Mouse (Mus musculus): ENCODE results near the gene Psmd5.
"Not testable (repeated sequence)": the region's sequence is repeated elsewhere in the genome, so short reads cannot be mapped to it uniquely, and the experiment has no call there.

The Psmd5 gene

DNA sequence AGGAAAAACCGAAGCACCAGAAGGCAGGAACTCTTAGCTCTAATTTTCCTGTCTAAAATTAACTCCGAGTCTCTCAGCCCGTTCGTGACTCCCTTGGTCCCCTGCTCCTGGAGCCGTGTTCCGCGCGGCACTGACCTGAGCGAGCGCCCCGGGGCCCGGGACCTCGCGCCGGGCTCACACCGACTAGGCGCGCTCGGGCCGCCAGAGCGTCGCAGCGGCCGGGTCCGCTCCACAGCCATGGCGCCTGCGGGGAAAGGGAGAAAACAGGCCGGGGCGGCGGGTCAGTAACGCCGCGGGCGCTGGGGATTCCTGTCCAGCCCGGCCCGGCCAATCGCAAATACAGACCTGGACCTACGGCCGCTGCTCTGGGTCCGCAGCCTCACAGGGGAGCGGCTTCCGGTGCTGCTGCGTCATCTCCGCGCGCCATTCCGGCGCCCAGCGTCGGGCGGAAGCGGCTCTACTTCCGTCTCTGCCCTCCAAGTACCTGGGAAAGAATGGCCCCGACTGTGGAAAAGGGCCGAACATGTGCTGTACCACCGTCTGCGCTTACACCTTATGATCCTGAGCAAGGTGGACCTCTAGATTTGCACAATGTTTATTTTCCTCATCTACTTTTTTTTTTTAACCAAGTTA, 48.8 kb downstream of the Psmd5 start, which contains the start of gene Fbxw2:
TSS of gene Fbxw2 (minus strand) at position 485 of the 633 bp plus-strand sequence.
- DNase-seq, result peak; percentile 91 to 95

GRCm38 (mm10) chr2:34818492-34818891, 56.3 kb downstream of the Psmd5 start:
- no peak for DNase-seq

GRCm38 (mm10) chr2:34815893-34816292, 58.9 kb downstream of the Psmd5 start:
- not testable (repeated sequence) for DNase-seq

- no peak for DNase-seq
Observed at GRCm38 (mm10) chr2:34812706-34813105, 62.1 kb downstream of the Psmd5 start.

GRCm38 (mm10) chr2:34810775-34811174, 64.0 kb downstream of the Psmd5 start:
- no peak for DNase-seq

DNA sequence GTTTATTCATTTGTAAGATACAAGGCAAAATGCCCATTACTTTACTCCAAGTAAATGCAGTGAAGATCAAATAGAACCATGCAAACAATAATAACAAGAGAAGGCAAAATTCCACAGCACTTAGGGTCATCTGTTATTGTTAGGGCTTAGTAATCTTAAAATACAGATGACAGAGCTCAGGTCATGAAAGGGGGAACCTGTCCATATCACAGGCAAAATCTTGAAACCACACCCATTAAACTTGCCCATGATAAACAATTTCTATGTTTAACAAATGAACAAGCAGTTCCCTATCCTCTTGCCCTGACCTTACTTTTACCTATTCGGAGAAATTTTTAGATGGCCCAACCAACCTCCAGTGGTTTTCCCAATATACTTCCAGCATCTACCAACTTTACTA, 65.2 kb downstream of the Psmd5 start:
- DNase-seq, result no peak

- DNase-seq, result no peak
Observed at GRCm38 (mm10) chr2:34808057-34808456, 66.7 kb downstream of the Psmd5 start.

- no peak for DNase-seq
Observed at GRCm38 (mm10) chr2:34805364-34805950, 69.3 kb downstream of the Psmd5 start.

DNA sequence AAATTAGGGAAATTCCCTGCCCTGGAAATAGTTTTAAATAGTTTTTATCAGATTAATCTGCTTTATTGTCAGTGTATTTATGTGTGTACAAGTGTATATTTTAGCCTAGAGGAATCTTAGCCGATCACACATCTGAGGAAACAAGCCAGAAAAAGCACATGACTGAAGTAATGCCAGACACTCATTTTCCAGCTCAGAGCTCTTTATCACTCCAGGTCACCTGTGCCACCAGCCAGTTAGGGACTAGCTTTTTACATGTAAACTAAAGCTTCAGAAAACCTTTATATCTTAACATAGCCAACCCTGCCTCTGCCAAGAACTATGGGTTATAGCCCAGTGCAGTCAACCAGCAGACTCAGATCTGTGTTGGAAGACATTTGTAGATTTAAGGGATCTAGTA, 70.0 kb downstream of the Psmd5 start:
- DNase-seq, result no peak

- DNase-seq, result no peak
Observed at GRCm38 (mm10) chr2:34804172-34804571, 70.6 kb downstream of the Psmd5 start.

GRCm38 (mm10) chr2:34803746-34804145, 71.0 kb downstream of the Psmd5 start:
- DNase-seq, result no peak

DNA sequence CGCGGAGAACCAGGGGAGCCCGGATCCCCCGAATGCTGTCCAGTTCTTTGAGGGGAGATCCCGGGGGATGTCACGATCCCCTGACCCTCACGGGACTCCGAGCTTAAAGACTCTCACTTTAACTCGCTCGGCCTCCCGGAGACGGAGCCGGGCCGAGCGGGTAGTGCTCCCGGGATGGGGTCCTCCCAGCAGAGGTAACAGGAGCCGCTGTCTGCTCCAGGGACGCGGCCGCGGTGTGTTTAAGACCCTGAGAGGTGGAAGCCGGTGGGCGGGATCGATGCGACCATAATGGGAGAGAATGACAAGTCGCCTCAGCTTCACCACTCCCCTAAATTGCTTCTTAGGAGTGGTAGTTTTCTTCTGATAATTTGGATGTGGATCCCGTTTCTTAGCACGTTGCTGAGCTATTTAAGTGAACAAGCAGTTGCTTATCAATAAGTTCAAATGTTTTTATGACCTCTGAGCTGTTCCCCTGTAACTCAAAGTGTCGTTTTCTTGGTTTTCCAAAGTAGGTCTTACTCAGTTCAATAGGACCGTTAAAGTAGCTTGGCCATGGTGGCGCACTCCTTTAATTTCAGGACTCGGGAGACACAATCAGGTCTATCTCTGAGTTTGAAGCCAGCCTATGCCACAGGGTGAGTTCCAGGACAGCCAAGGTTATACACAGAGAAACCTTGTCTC, 72.1 kb downstream of the Psmd5 start:
- DNase-seq, result not testable (repeated sequence)

DNA sequence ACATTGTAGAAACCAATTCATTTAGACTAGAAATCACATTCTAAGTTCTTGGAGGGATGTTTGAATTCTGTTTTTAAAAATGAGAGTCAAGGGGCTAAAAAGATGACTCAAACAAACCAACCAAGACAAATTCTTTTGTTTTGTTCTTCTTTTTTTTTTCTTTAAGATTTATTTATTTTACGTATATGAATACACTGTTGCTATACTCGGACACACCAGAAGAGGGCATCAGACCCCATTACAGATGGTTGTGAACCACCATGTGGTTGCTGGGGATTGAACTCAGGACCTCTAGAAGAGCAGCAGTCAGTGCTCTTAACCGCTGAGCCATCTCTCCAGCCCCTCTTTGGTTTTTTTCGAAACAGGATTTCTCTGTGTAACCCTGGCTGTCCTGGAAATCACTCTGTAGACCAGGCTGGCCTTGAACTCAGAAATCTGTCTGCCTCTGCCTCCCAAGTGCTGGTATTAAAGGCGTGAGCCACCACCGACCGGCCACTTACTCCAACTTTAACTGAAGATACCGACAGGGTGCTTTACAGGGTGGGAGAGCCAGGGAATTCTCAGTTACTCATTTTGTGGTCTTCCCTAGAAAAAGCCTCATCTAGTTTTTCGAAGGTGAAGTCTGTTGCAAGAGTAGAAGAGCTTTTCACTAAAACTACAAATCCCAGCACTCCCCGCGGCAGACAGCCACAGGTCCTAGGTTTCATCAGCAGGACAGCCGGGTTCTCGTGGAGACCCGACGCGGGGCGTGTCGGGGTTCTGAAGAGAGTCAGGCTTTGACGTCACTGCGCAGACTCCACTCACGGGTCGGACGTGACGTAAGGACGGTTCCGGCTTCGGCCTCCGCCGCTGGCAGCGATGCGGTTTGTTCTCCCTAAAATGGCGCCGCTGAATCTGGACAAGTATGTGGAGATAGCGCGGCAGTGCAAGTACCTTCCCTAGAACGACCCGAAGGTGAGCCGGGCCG, 73.0 kb downstream of the Psmd5 start:
- peak; percentile 96 to 99 for DNase-seq

DNA sequence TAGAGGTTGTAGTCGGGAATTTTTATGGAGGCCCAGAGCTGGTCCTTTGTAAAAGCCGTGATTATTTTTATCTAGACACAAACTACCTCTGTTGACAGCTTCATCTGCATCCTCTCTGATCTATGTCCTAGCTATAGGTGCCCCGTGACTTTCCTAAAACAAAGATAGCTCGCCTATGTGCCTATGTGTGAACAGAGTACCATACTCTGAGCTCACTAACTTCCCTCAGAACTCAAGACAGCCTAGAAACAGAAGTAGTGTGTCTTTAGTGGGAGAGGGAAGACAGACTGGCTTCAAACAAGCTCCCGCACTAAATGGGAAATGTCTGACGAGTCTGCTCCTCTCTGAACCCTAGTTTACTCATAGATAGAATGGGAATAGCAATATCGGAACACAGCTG, 74.4 kb downstream of the Psmd5 start:
- DNase-seq, result no peak
